Mouse (Mus musculus) liver, adult 2 months (tissue): Measurements from ENCODE around the gene Csf1. TPM values are rescaled to one million over a fixed set of nuclear protein-coding genes. Genes with fewer than 3 reads are reported as not detected.
A peak's percentile ranks its signal among the peaks of the same experiment; 100 is the strongest.

ENCODE experiments used
- DNase-seq: peaks from one replicate; pipeline ENCODE4 v3.0.0-alpha.2; 2011; ENCODE audit warnings: low read depth, low spot score; ENCODE audit errors: extremely low read depth
- H3K27ac ChIP-seq: fragments of 200-500 bp; replicated peaks from 2 replicates; pipeline ENCODE4 v1.5.1; 2012; ENCODE audit warnings: low read depth, mild to moderate bottlenecking, control low read depth, inconsistent platforms, low read length; ENCODE audit not compliant: insufficient read depth
- H3K27me3 ChIP-seq: fragments of 200-500 bp; 2 replicates; pipeline ENCODE4 v1.6.1; 2012; ENCODE audit warnings: mild to moderate bottlenecking, moderate library complexity, low read length, inconsistent platforms; ENCODE audit not compliant: control insufficient read depth, insufficient read depth
- H3K36me3 ChIP-seq: fragments of 200-500 bp; 2 replicates; pipeline ENCODE4 v1.6.1; 2012; ENCODE audit warnings: low read length, inconsistent platforms; ENCODE audit not compliant: control insufficient read depth, insufficient read depth
- H3K4me1 ChIP-seq: fragments of 200-500 bp; 2 replicates; pipeline ENCODE4 v1.6.1; 2011; ENCODE audit warnings: low read length; ENCODE audit not compliant: control insufficient read depth, insufficient read depth
- H3K4me3 ChIP-seq: fragments of 200-500 bp; 2 replicates; pipeline ENCODE4 v1.5.1; 2011; ENCODE audit warnings: low read depth, mild to moderate bottlenecking, control low read depth, low read length, moderate library complexity; ENCODE audit not compliant: insufficient read depth
- H3K79me2 ChIP-seq: fragments of 200-500 bp; 2 replicates; pipeline ENCODE4 v1.6.1; 2012; ENCODE audit warnings: inconsistent platforms, mild to moderate bottlenecking, low read length, moderate library complexity; ENCODE audit not compliant: control insufficient read depth, insufficient read depth
- H3K9ac ChIP-seq: fragments of 200-500 bp; 2 replicates; pipeline ENCODE4 v1.6.1; 2012; ENCODE audit warnings: low read depth, mild to moderate bottlenecking, control low read depth, inconsistent platforms, low read length
- CTCF ChIP-seq: fragments of 200-500 bp; IDR thresholded peaks from 2 replicates; pipeline ENCODE4 v1.5.1; 2011; ENCODE audit warnings: low read depth, low read length, control low read depth
- POLR2A ChIP-seq: fragments of 200-500 bp; IDR thresholded peaks from 2 replicates; pipeline ENCODE4 v1.6.1; 2011; ENCODE audit warnings: low read length, control low read depth; ENCODE audit not compliant: insufficient read depth; ENCODE audit errors: extremely low read depth
- WGBS: fragments of 180-500 bp; shearing (Covaris S2); methylation state at CpG from one replicate; pipeline ENCODE4 v1.1.7; 2018; 5-methylcytosine and 5-hydroxymethylcytosine counted together
- polyA plus RNA-seq: library from polyadenylated mRNA; depleted of rRNA; stranded (reverse); fragments of >200 nt; gene quantifications from 2 replicates; pipeline ENCODE4 v1.2.3, GENCODE M21; 2012; rRNA removed
- total RNA-seq: library from RNA; depleted of rRNA; stranded (reverse); fragments of >200 nt; gene quantifications from 2 replicates; pipeline ENCODE4 v1.2.3, GENCODE M21; 2014; rRNA removed

The Csf1 gene
- total RNA-seq (3.0 and 3.3 TPM in 2 replicates), polyA plus RNA-seq (4.6 and 6.6 TPM in 2 replicates)

DNA sequence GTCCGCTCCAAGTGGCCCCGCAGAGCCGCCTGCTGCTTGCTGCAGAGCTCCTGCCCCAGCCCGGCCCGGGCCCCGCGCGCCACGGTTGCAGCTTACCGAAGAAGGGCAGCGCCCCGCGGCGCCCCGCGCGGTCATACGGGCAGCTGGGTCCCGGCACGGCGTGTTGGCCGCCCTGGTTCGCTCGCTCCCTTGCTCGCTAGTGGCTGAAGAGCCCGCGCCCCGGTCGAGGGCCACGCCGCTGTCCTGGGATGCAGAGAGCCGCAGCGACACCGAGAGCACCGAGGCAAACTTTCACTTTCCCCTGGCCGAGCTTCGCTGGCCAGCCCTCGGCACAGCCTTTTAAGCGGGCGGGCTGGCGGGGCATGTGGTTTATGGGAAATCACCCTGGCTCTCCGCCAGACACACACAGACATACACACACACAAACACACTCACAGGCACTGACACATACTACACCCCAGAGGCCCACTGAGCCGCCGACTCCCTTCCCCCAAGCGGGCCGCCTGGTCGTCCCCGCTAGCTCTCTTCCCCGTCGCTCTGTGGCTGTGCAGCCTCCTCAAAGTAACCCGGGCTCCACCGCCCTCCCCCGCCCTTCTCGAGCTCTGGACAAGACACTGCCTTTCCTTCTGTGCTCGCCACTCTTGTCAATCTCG, at the start of gene Csf1:
Gene Csf1 (minus strand): TSS at position 541 of the 653 bp plus-strand sequence.
- peak within 1 kb of the TSS; percentile 66 for H3K4me3 ChIP-seq
- peak; percentile 82 for TF ChIP-seq POLR2A
- TF ChIP-seq CTCF = no peak; the same call in none of the 2 replicates

DNA sequence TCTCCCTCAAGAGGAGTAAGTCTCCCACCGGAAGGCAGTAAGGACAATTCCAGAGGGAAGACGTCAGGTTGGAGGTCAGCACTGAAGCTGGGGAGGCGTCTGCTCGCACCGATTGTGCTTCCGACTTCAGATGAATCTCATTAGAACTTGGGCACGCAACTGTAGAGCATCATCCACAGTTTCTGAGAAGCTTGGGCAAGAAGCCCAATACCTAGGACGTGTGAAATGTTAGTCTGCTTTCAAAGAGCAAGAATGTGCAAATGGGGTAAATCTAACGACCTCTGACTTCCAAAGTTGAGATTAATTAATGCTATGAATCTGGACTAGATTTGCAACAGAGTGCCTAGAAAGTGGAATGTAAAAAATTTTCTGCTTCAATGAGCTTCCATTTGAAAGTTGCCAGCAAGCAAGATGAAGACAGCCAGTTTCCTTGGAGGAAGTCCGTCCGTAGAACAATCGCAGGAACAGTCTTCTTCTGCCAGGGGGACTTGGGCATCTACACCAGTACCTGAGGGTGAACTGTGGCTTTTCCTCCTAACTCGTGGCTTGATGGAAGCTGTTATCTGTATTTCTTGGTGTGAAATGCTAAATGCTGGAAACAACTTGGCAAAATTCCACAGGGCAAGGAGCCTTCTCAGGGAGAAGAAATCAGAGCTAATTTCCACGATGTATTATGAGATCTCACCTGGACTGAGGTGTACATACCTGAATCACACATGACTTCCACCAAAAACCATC, 47.9 kb upstream of the Csf1 start:
- TF ChIP-seq CTCF = no peak
- TF ChIP-seq POLR2A = no peak
- Histone ChIP-seq H3K4me1 (peaks cover 4% of the 10 kb centered on the region; the same call in 1 of the 2 replicates), H3K27me3 (no peaks in the 10 kb centered on the region), H3K27ac (no peak overlapping the region), H3K4me3 (no peak overlapping the region), H3K9ac (no peak overlapping the region), H3K79me2 (no peaks in the 10 kb centered on the region), H3K36me3 (no peaks in the 10 kb centered on the region)
- peak; percentile 12 for DNase-seq
- 70% methylated on average over 14 of the region's 14 CpGs for WGBS

More for the DNA sequence above, at the start of gene Csf1:
- under 1% methylated on average over 56 of the region's 56 CpGs for WGBS
- peaks cover 6% of the 10 kb centered on the region for H3K36me3 ChIP-seq
- peak within 1 kb of the TSS; percentile 78 for H3K27ac ChIP-seq
- H3K4me1 ChIP-seq = peaks cover 16% of the 10 kb centered on the region
- peak within 1 kb of the TSS; percentile 86 for H3K9ac ChIP-seq
- H3K27me3 ChIP-seq = no peaks in the 10 kb centered on the region
- peaks cover 4% of the 10 kb centered on the region; the same call in 1 of the 2 replicates for H3K79me2 ChIP-seq
- DNase-seq = peak; percentile 72

DNA sequence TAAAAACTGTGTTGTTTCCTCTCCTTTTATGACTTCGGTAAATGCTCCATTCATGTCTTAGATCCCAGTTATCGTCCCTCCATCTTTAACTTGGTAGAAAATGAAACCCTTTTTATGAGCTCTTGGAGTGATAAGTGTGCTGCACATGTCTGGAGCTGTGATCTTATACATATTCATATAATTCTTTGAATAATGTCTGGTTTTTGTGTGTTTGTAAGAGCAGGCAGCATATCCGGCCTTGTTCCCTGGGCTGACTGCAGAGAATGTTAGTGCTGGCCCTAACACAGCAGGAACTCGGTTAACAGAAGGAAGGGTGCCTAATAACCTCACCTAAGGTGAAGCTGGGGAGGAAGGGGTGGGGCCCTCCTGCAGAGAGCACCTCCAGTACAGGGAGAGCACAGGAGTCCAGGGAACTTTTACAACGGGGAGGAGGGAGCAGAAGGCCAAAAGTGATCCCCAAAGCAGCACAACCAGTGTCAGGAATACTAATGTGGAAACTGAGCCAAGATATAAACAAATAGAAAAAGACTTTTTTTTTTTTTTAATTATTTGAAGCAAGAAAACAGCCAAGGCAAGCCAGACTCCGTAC, 47.2 kb upstream of the Csf1 start:
- no peaks in the 10 kb centered on the region for H3K79me2 ChIP-seq
- no peaks in the 10 kb centered on the region for H3K27me3 ChIP-seq
- 68% methylated on average over 6 of the region's 6 CpGs for WGBS
- no peaks in the 10 kb centered on the region for H3K36me3 ChIP-seq
- H3K4me1 ChIP-seq = peaks cover 4% of the 10 kb centered on the region; the same call in 1 of the 2 replicates
- no peak overlapping the region for H3K4me3 ChIP-seq
- DNase-seq = no peak
- no peak overlapping the region for H3K27ac ChIP-seq
- H3K9ac ChIP-seq = no peak overlapping the region
- TF ChIP-seq CTCF = no peak
- no peak for TF ChIP-seq POLR2A

DNA sequence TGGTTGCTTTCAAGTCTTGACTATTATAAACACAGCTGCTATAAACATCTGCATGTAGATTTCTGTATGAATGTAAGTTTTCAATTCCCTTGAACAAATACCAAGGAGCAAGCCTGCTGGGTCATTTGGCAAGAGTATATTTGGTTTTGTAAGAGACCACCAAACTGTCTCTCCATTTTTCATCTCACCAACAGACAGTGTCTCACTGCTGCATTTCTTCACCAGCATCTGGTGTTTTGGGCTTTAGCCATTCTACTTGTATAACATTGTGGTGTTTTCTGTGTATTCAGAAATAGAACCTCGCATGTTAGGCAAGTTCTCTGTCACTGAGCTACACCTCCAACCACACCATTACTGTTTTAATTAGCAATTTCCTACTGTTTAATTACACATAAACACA, 46.6 kb upstream of the Csf1 start:
- Histone ChIP-seq H3K4me3 (no peak overlapping the region), H3K36me3 (no peaks in the 10 kb centered on the region), H3K4me1 (peaks cover 4% of the 10 kb centered on the region; the same call in 1 of the 2 replicates), H3K79me2 (no peaks in the 10 kb centered on the region), H3K9ac (no peak overlapping the region), H3K27ac (no peak overlapping the region), H3K27me3 (no peaks in the 10 kb centered on the region)
- DNase-seq = no peak
- TF ChIP-seq POLR2A (no peak), CTCF (no peak)
- 90% methylated on average over 1 of the region's 1 CpGs for WGBS

DNA sequence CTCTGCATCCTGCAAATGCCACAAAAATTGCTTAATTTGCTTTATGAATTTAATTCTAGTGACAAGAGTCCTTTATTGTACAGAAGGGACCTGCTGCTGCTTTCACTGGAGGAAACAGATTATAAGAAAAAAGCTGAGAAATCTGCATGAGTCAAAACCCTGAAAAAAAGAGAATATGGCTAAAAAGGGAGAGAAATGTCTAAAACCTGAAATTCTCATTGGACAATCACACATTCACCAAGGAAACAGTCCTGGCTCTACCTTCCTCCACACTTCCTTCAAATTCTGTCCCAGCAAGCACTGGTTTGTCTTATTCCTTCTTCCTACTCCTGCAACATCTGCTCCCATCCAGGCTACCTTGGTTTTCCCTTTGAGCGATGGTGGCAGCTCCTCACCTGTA, 44.5 kb upstream of the Csf1 start:
- Histone ChIP-seq H3K4me1 (peaks cover 4% of the 10 kb centered on the region), H3K4me3 (no peak overlapping the region), H3K36me3 (no peaks in the 10 kb centered on the region), H3K79me2 (no peaks in the 10 kb centered on the region), H3K9ac (no peak overlapping the region), H3K27me3 (no peaks in the 10 kb centered on the region), H3K27ac (no peak overlapping the region)
- TF ChIP-seq POLR2A (no peak), CTCF (no peak)
- no peak for DNase-seq
- WGBS = 88% methylated on average over 1 of the region's 1 CpGs
